Mouse (Mus musculus): ENCODE measurements around the gene Ccdc153. TPM values are rescaled to one million over a fixed set of nuclear protein-coding genes. Genes with fewer than 3 reads are reported as not detected.

Gene Ccdc153
- polyA plus RNA-seq, 1 experiment from 2014 or later: not detected

- peak overlapping the region; percentile 97 for H3K4me2 ChIP-seq
- WGBS: 14% methylated on average over 6 of the region's 6 CpGs
- H3K36me3 ChIP-seq (ENCODE audit: insufficient read depth): no peaks in the 10 kb centered on the region
- no peaks in the 10 kb centered on the region for H3K9me3 ChIP-seq (ENCODE audit: low read depth, low read length)
- ATAC-seq (ENCODE audit: insufficient read depth) (no peak), DNase-seq (no peak)
- H3K4me3 ChIP-seq (ENCODE audit: low read depth, low read length): peak overlapping the region; percentile 11; the same call in 1 of the 2 replicates
- no peak for TF ChIP-seq CTCF (IDR thresholded peaks at IDR 0.05; ENCODE audit: low read depth)
- H3K4me1 ChIP-seq (ENCODE audit: insufficient read depth): peaks cover 4% of the 10 kb centered on the region; the same call in 1 of the 2 replicates
- H3K9ac ChIP-seq: no peak overlapping the region
- H3K27ac ChIP-seq (ENCODE audit: low read depth): no peak overlapping the region
- H3K27me3 ChIP-seq (ENCODE audit: insufficient read depth, low read length): peaks cover 27% of the 10 kb centered on the region
Measured at GRCm38 (mm10) chr9:44286256-44286850, 45.9 kb downstream of the Ccdc153 start.

- Histone ChIP-seq H3K4me3 (ENCODE audit: low read depth, low read length) (peak overlapping the region; percentile 63), H3K36me3 (ENCODE audit: insufficient read depth) (no peaks in the 10 kb centered on the region), H3K4me2 (peak overlapping the region; percentile 97), H3K27ac (ENCODE audit: low read depth) (no peak overlapping the region), H3K9me3 (ENCODE audit: low read depth, low read length) (no peaks in the 10 kb centered on the region), H3K27me3 (ENCODE audit: insufficient read depth, low read length) (peaks cover 27% of the 10 kb centered on the region), H3K4me1 (ENCODE audit: insufficient read depth) (peaks cover 4% of the 10 kb centered on the region; the same call in 1 of the 2 replicates), H3K9ac (peak overlapping the region; percentile 64)
- DNase-seq: no peak
- WGBS: 11% methylated on average over 11 of the region's 11 CpGs
- ATAC-seq (ENCODE audit: insufficient read depth): peak; percentile 35
- no peak for TF ChIP-seq CTCF (IDR thresholded peaks at IDR 0.05; ENCODE audit: low read depth)
Measured at GRCm38 (mm10) chr9:44287003-44287400, 46.5 kb downstream of the Ccdc153 start.

GRCm38 (mm10) chr9:44287401-44288075 lies 47.1 kb downstream of the Ccdc153 start:
- Histone ChIP-seq H3K4me3 (ENCODE audit: low read depth, low read length) (peak overlapping the region; percentile 63), H3K9me3 (ENCODE audit: low read depth, low read length) (no peaks in the 10 kb centered on the region), H3K27me3 (ENCODE audit: insufficient read depth, low read length) (peaks cover 27% of the 10 kb centered on the region), H3K9ac (peak overlapping the region; percentile 64), H3K36me3 (ENCODE audit: insufficient read depth) (peaks cover 3% of the 10 kb centered on the region; the same call in 1 of the 2 replicates), H3K4me2 (peak overlapping the region; percentile 97), H3K27ac (ENCODE audit: low read depth) (no peak overlapping the region), H3K4me1 (ENCODE audit: insufficient read depth) (peaks cover 4% of the 10 kb centered on the region; the same call in 1 of the 2 replicates)
- WGBS: under 1% methylated on average over 45 of the region's 47 CpGs
- peak; percentile 37 for DNase-seq
- TF ChIP-seq CTCF (IDR thresholded peaks at IDR 0.05; ENCODE audit: low read depth): no peak
- ATAC-seq (ENCODE audit: insufficient read depth): peak; percentile 57

GRCm38 (mm10) chr9:44288076-44288958 lies 47.8 kb downstream of the Ccdc153 start, which contains the start of gene Abcg4:
Gene Abcg4, minus strand, starts transcription at chr9:44288615.
- H3K9ac ChIP-seq: peak within 1 kb of the TSS; percentile 64
- DNase-seq: peak; percentile 56
- WGBS: under 1% methylated on average over 38 of the region's 38 CpGs
- ATAC-seq (ENCODE audit: insufficient read depth): peak; percentile 65
- H3K27me3 ChIP-seq (ENCODE audit: insufficient read depth, low read length): peaks cover 27% of the 10 kb centered on the region
- H3K36me3 ChIP-seq (ENCODE audit: insufficient read depth): peaks cover 10% of the 10 kb centered on the region; the same call in 1 of the 2 replicates
- peaks cover 4% of the 10 kb centered on the region; the same call in 1 of the 2 replicates for H3K4me1 ChIP-seq (ENCODE audit: insufficient read depth)
- H3K4me2 ChIP-seq: peak within 1 kb of the TSS; percentile 97
- H3K27ac ChIP-seq (ENCODE audit: low read depth): 0 out of 2 replicates have a peak within 1 kb of the TSS, but pooled peaks have one; percentile 30
- H3K4me3 ChIP-seq (ENCODE audit: low read depth, low read length): peak within 1 kb of the TSS; percentile 63
- H3K9me3 ChIP-seq (ENCODE audit: low read depth, low read length): no peaks in the 10 kb centered on the region
- TF ChIP-seq CTCF (IDR thresholded peaks at IDR 0.05; ENCODE audit: low read depth): no peak

GRCm38 (mm10) chr9:44288959-44289291 lies 48.4 kb downstream of the Ccdc153 start:
- Histone ChIP-seq H3K36me3 (ENCODE audit: insufficient read depth) (peaks cover 16% of the 10 kb centered on the region; the same call in 1 of the 2 replicates), H3K4me3 (ENCODE audit: low read depth, low read length) (peak overlapping the region; percentile 63; the same call in 1 of the 2 replicates), H3K4me2 (peak overlapping the region; percentile 97), H3K27me3 (ENCODE audit: insufficient read depth, low read length) (peaks cover 27% of the 10 kb centered on the region), H3K27ac (ENCODE audit: low read depth) (no peak overlapping the region), H3K4me1 (ENCODE audit: insufficient read depth) (peaks cover 4% of the 10 kb centered on the region; the same call in 1 of the 2 replicates), H3K9ac (no peak overlapping the region), H3K9me3 (ENCODE audit: low read depth, low read length) (no peaks in the 10 kb centered on the region)
- DNase-seq (peak; percentile 20), ATAC-seq (ENCODE audit: insufficient read depth) (no peak)
- no peak for TF ChIP-seq CTCF (IDR thresholded peaks at IDR 0.05; ENCODE audit: low read depth)
- 11% methylated on average over 11 of the region's 11 CpGs for WGBS

GRCm38 (mm10) chr9:44292490-44292889 lies 52.0 kb downstream of the Ccdc153 start:
- H3K9ac ChIP-seq: no peak overlapping the region
- no peak overlapping the region for H3K4me3 ChIP-seq (ENCODE audit: low read depth, low read length)
- WGBS: 65% methylated on average over 3 of the region's 3 CpGs
- no peaks in the 10 kb centered on the region for H3K9me3 ChIP-seq (ENCODE audit: low read depth, low read length)
- DNase-seq (peak; percentile 71), ATAC-seq (ENCODE audit: insufficient read depth) (no peak)
- peak; percentile 66 for TF ChIP-seq CTCF (IDR thresholded peaks at IDR 0.05; ENCODE audit: low read depth)
- H3K36me3 ChIP-seq (ENCODE audit: insufficient read depth): peaks cover 48% of the 10 kb centered on the region
- H3K27me3 ChIP-seq (ENCODE audit: insufficient read depth, low read length): peaks cover 20% of the 10 kb centered on the region
- peaks cover 4% of the 10 kb centered on the region; the same call in 1 of the 2 replicates for H3K4me1 ChIP-seq (ENCODE audit: insufficient read depth)
- no peak overlapping the region for H3K27ac ChIP-seq (ENCODE audit: low read depth)
- H3K4me2 ChIP-seq: no peak overlapping the region

Other genes with a start within 250 kb of the Ccdc153 start
- gene Thy1, start 197.3 kb upstream of the Ccdc153 start, polyA plus RNA-seq (2014; fragmentation: Nextera tagmentation; extraction: Ambion mirVana): 0.46 and 0.70 TPM in 2 replicates
- gene Usp2, start 173.7 kb upstream of the Ccdc153 start, polyA plus RNA-seq (2014; fragmentation: Nextera tagmentation; extraction: Ambion mirVana): 7.5 and 8.8 TPM in 2 replicates
- gene Mfrp, start 138.9 kb upstream of the Ccdc153 start, polyA plus RNA-seq (2014; fragmentation: Nextera tagmentation; extraction: Ambion mirVana): 0.07 and 0.11 TPM in 2 replicates
- 4.7 and 5.0 TPM in 2 replicates for gene C1qtnf5, start 133.4 kb upstream of the Ccdc153 start, polyA plus RNA-seq (2014; fragmentation: Nextera tagmentation; extraction: Ambion mirVana)
- gene Gm49380, start 127.2 kb upstream of the Ccdc153 start, polyA plus RNA-seq (2014; fragmentation: Nextera tagmentation; extraction: Ambion mirVana): 0.08 and 0.32 TPM in 2 replicates
- gene Rnf26, start 127.2 kb upstream of the Ccdc153 start, polyA plus RNA-seq (2014; fragmentation: Nextera tagmentation; extraction: Ambion mirVana): 85.6 and 89.2 TPM in 2 replicates
- 84.9 and 87.7 TPM in 2 replicates for gene Mcam, start 106.2 kb upstream of the Ccdc153 start, polyA plus RNA-seq (2014; fragmentation: Nextera tagmentation; extraction: Ambion mirVana)
- gene Cbl, start 6.6 kb upstream of the Ccdc153 start, polyA plus RNA-seq (2014; fragmentation: Nextera tagmentation; extraction: Ambion mirVana): 20.9 and 21.9 TPM in 2 replicates
- gene Pdzd3, start 10.8 kb downstream of the Ccdc153 start, polyA plus RNA-seq (2014; fragmentation: Nextera tagmentation; extraction: Ambion mirVana): 0.11 and 0.13 TPM in 2 replicates
- gene Nlrx1, start 27.9 kb downstream of the Ccdc153 start, polyA plus RNA-seq (2014; fragmentation: Nextera tagmentation; extraction: Ambion mirVana): 9.2 and 9.6 TPM in 2 replicates
- 2.4 and 2.7 TPM in 2 replicates for gene Abcg4, start 47.9 kb downstream of the Ccdc153 start, polyA plus RNA-seq (2014; fragmentation: Nextera tagmentation; extraction: Ambion mirVana)
- 19.1 and 20.1 TPM in 2 replicates for gene Hinfp, start 65.0 kb downstream of the Ccdc153 start, polyA plus RNA-seq (2014; fragmentation: Nextera tagmentation; extraction: Ambion mirVana)
- 6.7 and 8.6 TPM in 2 replicates for gene C2cd2l, start 79.6 kb downstream of the Ccdc153 start, polyA plus RNA-seq (2014; fragmentation: Nextera tagmentation; extraction: Ambion mirVana)
- gene Dpagt1, start 85.3 kb downstream of the Ccdc153 start, polyA plus RNA-seq (2014; fragmentation: Nextera tagmentation; extraction: Ambion mirVana): 41.0 and 43.4 TPM in 2 replicates
- 391 and 419 TPM in 2 replicates for gene H2afx, start 94.0 kb downstream of the Ccdc153 start, polyA plus RNA-seq (2014; fragmentation: Nextera tagmentation; extraction: Ambion mirVana)
- gene Hmbs, start 103.6 kb downstream of the Ccdc153 start, polyA plus RNA-seq (2014; fragmentation: Nextera tagmentation; extraction: Ambion mirVana): 128 and 131 TPM in 2 replicates
- gene Vps11, start 121.0 kb downstream of the Ccdc153 start, polyA plus RNA-seq (2014; fragmentation: Nextera tagmentation; extraction: Ambion mirVana): 26.0 and 26.8 TPM in 2 replicates
- 38.4 and 39.7 TPM in 2 replicates for gene Hyou1, start 138.8 kb downstream of the Ccdc153 start, polyA plus RNA-seq (2014; fragmentation: Nextera tagmentation; extraction: Ambion mirVana)
- gene Slc37a4, start 156.2 kb downstream of the Ccdc153 start, polyA plus RNA-seq (2014; fragmentation: Nextera tagmentation; extraction: Ambion mirVana): 15.5 and 15.8 TPM in 2 replicates
- 2,509 and 2,694 TPM in 2 replicates for gene Rps25, start 166.5 kb downstream of the Ccdc153 start, polyA plus RNA-seq (2014; fragmentation: Nextera tagmentation; extraction: Ambion mirVana)
- gene Trappc4, start 166.9 kb downstream of the Ccdc153 start, polyA plus RNA-seq (2014; fragmentation: Nextera tagmentation; extraction: Ambion mirVana): 116 and 121 TPM in 2 replicates
- gene Ccdc84, start 177.9 kb downstream of the Ccdc153 start, polyA plus RNA-seq (2014; fragmentation: Nextera tagmentation; extraction: Ambion mirVana): 24.4 and 27.7 TPM in 2 replicates
- not detected in 2 replicates for gene Foxr1, start 200.5 kb downstream of the Ccdc153 start, polyA plus RNA-seq (2014; fragmentation: Nextera tagmentation; extraction: Ambion mirVana)
- gene Upk2, start 214.3 kb downstream of the Ccdc153 start, polyA plus RNA-seq (2014; fragmentation: Nextera tagmentation; extraction: Ambion mirVana): 0.39 and 0.53 TPM in 2 replicates
- 16.3 and 17.3 TPM in 2 replicates for gene Bcl9l, start 242.1 kb downstream of the Ccdc153 start, polyA plus RNA-seq (2014; fragmentation: Nextera tagmentation; extraction: Ambion mirVana)